Mouse (Mus musculus) thymus, adult 2 months (tissue): ENCODE data around the gene Tifa.

Experiments
- CTCF ChIP-seq: fragments of 200-500 bp; IDR thresholded peaks from 2 replicates; pipeline ENCODE4 v1.5.1; 2012; ENCODE audit warnings: mild to moderate bottlenecking, control low read depth, low read length, moderate library complexity, borderline replicate concordance; ENCODE audit not compliant: control insufficient read depth, poor library complexity, insufficient read depth; ENCODE audit errors: extremely low read depth
- POLR2A ChIP-seq: fragments of 200-500 bp; IDR thresholded peaks from 2 replicates; pipeline ENCODE4 v1.6.1; 2012; ENCODE audit warnings: mild to moderate bottlenecking, low read length, control low read depth, moderate library complexity; ENCODE audit not compliant: control insufficient read depth, poor library complexity, insufficient read depth; ENCODE audit errors: extremely low read depth

- TF ChIP-seq CTCF (no peak), POLR2A (no peak)
Observed at GRCm38 (mm10) chr3:127820400-127820799, 30.8 kb downstream of the Tifa start.
